Mouse (Mus musculus): Measurements from ENCODE around the gene Sidt2.
A peak's percentile ranks its signal among the peaks of the same experiment; 100 is the strongest.

Gene Sidt2

DNA sequence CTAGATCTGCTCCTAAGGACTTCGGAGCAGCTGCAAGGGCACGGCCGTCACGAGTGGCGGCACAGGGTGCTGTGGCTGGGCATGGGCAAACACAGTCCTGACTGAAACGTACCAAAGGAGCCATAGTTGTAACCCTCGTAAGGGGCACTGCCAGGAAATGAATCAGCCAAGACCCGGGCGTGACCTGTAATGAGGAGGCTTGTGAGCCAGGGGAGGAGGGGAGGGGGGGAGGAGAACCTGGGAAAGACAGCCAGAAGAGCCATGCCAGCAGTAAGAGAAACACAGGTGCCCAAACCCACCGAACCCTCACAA is 8.2 kb downstream of the Sidt2 start:
- DNase-seq (ENCODE audit: low spot score), result no peak

DNA sequence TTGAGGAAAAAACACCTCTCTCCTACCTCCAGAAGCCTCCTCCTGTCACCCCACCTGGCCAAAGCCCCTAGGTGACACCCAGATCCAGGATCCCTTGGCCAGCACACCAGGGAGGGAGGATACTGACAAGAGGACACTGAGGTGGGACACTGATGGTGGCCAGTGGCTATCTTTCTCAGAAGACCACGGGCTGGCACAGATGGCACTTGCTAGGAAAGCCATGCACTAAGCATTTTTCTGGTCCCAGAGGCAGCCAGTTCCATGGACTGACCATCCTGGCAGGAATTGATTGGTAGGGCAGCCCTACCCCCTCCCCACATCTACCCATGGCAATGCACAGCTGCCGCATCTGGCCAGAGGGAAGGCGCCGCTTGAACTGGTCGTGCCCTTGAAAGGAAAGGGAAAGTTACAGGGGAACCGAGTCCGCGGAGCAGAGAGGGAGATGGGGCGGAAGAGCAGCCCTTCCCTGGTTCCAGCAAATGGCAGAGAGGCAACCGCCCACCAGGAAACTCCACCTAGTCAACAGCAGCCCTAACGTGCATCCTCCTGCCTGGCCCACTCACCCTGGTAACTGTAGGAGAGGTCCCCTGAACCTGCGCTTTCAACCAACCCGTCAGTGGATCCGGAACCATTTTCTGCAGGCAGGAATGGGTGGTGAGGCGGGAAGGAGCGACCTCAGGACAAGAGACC is 8.7 kb downstream of the Sidt2 start:
- no peak for DNase-seq (ENCODE audit: low spot score)

DNA sequence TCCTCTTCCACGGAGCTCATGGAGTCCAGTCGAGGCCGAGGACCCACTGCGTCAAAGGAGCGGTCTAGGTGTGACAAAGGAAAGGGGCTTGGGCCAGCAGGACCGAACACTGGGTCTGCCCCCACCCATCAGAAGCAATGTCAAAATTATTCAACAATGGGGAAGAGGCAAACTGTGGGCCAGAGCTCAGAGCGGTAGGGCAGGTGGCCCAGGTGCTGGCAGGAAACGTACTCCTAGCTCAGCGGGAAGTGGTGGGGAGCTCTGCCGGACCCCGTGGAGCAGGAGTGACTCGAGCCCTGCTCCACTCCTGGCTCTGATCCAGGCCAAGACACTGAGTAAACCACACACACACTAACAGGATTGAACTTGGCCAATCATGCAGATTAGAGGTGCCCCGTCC is 9.3 kb downstream of the Sidt2 start:
- DNase-seq (ENCODE audit: low spot score), result no peak

DNA sequence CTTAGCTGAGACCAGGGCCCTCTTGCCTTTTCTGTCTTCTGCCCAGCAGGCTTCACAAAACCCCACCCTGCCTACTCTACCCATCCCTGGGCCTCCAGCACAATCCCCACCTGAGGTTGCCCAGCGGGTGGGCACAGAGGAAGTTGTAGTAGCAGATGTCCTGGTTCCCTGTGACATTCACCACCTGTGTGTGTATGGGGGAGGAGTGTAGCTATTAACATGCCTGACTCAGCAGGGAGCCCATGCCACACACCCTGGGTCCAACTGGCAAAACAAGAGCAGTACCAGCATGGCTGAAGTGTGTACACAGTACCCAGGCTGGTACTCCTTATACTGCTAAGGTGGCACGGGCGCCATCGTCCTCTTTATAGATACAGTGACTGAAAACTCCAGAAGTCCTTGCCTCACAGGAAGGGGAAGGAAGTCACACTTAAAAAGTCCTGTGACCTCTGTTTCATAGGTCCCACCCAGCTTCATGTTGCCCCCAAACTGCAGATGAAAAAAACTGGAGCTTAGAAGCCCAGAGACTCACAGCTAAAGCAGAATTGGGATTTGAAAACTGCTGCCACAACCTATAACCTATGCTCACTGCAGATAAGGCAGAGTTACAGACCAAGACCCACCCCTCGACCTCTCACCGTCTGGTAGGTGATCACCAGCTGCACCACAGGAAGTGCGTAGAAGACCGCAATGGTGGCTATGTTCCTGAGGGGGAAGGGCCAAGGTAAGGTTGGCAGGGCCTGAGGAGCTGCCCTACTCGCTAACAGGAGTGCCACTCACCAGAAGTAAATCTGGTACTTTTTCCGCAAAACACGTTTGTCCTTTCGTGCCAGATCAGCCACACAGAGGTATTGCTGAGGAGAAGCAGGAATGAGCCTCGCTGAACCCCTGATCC is 10.3 kb downstream of the Sidt2 start:
- DNase-seq (ENCODE audit: low spot score), result no peak

DNA sequence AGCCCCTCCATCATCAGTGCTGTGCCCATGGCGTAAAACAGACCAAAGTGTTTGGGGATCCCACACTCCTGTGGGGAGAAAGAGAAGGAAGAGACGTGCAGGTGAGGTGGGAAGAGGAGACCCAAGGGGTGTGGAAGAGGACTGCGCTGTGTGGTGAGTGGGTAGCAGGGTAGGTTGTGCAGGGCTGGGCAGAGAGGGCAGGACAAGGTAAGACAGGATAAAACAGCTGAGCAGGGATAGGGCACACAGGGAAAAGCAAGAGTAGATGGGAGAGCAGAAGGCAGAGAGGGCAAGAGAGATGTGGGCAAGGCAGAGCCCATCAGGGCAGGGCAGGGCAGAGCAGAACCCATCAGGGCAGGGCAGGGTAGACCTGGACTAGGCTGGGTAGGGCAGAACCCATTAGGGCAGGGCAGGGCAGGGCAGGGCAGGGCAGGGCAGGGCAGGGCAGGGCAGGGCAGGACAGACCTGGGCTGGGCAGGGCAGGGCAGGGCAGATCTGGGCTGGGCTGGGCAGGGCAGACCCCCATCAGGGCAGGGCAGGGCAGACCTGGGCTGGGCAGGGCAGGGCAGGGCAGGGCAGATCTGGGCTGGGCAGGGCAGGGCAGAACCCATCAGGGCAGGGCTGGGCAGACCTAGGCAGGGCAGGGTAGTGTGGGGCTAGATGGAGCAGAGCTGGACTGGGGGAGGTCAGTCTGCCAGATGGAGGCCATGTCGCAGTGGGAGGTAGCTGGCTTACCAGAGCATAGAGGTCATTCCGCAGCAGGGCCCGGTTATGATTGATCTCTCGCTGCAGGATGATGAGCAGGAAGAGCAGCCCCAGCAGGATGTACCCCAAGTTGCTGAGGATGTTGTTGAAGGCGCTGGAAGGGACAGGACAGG is 11.2 kb downstream of the Sidt2 start:
- no peak for DNase-seq (ENCODE audit: low spot score)

DNA sequence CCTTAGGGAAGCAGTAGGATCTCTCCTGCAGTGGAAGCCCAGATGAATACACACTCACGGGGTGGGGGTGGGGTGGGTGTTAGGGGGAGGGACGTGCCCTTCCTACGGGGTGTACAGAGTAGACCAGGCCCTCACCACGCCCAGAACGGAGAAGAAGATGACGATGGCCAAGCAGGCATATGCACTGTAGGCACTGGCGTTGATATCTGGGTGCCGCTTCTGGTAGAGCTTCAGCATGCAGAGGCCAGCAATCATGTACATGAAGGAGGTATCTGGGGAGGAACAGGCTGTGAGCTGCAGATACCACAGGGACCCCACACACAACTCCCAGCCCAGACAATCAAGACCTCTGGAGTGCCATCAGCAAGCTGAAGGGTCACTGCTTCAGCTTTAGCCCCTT is 12.1 kb downstream of the Sidt2 start:
- peak; percentile 35 for DNase-seq (ENCODE audit: low spot score)

DNA sequence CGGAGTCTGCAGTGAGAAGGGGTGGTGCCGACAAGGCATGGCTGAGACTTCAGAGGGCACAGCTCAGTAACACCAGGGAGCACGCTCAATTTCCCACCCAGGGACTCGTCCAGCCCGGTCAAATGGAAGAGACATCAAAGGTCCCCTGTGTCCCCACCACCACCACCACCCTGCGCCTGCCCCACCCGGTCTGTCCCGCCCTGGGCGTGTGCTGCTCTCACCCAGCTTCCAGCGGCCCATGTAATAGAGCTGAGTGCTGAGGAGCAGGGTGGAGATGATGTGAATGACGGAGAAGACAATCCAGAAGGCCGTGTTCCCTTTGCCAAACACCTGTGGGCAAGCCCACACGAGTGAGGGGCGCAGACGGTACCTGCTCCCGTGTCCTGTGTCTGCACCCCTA is 12.6 kb downstream of the Sidt2 start:
- no peak for DNase-seq (ENCODE audit: low spot score)

DNA sequence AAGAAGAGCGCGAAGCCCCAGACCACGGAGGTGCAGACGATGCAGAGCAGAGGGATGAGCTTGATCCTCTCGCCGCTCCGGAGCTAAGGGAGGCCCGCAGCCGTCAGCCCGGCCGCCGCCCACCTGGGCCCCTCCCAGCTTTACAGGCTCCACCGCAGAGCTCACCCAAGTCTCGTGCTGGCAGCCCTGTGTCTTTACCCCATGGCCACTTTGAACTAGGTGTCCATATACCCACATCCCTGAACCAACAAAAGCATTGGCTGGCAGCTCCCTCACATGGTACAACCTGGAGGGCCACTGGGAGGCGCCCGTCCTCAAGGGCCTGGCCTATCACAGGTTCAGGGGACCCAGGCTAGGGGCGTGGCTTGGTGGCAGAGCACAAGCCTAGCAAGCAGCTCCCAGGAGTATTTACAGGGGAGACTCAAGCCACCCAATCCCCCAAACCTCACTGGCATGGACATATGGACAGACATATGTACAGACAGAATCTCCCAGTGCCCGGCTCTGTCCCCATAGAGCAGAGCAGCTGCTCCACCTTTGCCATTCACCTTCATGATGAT is 13.6 kb downstream of the Sidt2 start:
- peak; percentile 50 for DNase-seq (ENCODE audit: low spot score)

DNA sequence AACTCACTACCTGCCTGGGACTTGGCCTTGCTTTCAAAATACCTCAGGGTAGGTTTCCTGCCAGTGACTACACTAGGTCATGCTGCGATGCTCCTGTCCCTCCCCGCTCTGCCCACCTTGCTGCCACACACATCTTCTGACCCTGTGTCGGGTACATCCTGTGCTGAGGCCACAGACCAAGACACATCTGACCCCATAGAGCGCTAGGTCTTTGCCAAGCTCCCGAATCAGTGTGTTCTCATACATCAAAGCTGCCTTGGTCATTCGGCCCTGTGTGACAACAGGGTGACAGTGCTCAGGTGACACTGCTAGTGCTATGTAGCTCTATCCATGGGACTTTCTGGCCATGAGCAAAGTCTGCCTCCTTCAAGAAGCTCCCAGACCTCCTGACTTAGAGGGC is 15.3 kb downstream of the Sidt2 start:
- DNase-seq (ENCODE audit: low spot score), result no peak

DNA sequence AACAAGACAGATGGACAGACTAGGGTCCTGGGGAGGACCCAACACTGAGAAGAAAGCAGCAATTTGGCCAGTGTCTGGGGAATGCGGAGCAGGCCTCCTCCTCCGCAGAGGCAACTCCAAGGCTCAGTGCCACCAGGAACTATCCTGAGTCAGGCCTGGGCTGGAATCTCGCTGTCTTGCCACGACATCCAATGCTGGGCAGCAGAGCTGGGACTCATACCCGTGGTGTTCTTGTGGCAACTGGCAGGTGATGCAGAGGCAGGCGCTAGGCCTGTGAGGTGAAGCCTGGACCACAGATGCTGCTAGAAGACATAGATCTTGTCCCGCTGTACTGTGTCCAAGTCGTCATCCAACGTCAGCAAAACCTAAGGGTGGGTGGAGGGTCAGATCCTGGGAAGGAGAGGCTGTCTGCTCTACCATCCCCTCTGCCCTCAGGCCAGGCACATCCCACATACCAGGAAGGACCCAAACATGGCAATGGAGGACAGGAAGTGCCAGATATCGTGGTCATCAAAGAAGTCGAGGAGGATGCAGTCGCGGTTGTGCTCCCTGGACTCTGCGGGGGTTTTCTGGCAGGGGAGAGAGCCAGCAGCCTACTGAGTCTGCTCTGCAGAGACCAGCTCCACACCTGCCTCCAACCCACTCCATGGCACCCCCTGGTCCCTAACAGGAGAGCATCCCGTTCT is 16.0 kb downstream of the Sidt2 start:
- DNase-seq (ENCODE audit: low spot score), result no peak

DNA sequence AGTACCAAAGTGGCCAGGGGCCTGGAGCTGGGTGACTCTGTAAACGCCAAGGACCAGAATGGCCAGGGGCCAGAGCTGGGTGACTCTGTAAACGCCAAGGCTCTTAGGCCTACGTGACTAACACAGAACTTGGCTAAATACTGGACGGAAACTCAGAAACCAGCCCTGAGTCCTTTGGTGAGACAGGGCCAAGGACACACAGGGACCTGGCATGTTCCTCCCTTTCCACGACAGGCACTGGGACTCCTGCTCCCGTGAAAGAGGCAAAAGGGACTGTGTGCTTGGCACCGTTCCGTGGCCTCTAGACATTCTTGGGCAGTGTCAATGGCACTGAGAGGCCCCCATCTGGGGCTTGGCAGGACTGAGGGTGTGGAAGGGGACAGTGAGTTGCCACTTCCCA is 17.0 kb downstream of the Sidt2 start:
- DNase-seq (ENCODE audit: low spot score), result no peak

DNA sequence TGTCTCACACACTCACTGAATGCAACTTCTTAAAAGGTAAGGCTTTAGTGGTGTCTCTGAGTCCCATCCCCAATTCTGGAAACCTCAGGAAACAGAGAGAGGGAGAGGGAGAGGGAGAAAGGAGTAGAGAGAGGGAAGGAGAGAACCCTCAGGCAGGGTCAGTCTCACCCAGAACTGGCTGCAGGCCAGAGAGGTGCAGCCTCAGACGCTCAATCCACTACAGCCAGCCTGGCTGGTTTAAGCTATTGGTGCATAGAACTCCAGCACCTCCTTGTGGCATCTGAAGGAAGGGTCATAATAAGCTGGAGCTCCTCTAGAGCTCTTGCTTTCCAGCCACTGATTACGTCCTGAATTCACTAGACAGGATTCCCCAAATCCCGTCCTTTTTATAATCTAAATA is 18.2 kb downstream of the Sidt2 start:
- peak; percentile 49 for DNase-seq (ENCODE audit: low spot score)

DNA sequence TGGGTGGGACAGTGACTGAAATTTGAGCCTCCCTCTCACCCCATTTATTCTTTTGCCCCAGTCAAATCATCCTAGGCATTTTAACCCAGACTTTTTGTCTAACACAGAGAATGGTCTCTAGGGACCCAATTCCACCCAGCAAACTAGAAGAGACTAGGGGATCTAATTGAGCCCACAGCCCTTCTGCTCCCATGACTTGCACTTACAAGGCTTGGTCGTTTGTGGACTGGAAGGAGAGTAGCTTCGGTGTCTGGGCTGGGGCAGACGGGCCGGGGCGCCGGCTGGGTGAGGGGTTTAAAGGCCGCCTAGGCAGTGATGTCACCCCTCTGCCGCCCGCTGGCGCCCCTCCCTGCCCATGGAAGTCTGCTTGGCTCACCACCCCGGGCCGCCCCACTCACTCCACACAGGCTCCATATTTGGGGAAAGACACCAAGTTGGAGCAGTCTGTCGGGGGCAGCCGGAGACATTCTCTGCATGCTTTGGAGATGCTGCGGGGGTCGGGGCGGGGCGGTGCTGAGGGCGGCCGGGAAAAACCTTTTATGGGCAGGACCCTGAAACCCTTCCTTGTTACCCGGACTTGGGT is 19.3 kb downstream of the Sidt2 start, which contains the start of gene Tagln:
Tagln (minus strand) TSS at position 431 of the 583 bp plus-strand sequence.
- no peak for DNase-seq (ENCODE audit: low spot score)

DNA sequence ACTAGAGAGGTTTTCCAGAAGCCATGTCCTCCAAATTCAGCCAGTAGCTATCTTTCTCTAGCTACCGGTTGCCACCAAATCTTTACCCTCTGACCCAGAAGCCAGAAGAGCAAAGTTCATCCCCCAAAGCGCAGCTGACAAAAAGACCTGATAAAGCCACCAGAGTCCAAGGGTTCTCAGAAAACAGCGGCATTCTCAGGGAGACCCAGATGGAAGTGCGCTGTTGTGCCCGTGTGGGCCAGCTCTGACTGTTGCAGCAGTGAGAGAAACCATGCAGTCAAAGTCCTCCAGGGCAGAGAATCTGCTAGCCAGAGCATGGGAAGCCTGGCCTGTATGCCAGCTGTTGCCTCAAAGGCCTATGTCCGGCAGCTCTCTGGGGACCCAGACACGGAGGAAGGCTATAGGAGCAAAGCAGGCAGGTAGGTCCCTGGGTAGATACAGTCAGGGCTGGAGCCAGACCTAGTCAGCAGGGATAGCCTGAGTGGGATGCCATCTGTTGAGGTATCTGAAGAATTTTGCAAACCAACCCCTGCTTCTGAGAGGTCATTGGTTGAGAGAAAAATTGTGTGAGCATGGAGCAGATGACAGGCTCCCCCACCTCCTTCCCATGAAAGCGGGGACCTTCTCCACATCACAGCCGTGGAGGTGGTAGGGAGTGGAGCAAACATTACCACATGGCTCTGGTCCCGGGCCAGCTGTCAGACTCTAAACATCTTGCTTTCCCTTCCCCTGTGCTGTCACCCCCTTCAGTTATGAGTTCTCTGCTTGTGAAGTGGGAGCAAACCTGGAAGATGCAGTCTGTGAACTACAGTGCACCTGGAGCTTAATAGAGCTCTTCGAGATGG is 22.3 kb downstream of the Sidt2 start:
- no peak for DNase-seq (ENCODE audit: low spot score)

DNA sequence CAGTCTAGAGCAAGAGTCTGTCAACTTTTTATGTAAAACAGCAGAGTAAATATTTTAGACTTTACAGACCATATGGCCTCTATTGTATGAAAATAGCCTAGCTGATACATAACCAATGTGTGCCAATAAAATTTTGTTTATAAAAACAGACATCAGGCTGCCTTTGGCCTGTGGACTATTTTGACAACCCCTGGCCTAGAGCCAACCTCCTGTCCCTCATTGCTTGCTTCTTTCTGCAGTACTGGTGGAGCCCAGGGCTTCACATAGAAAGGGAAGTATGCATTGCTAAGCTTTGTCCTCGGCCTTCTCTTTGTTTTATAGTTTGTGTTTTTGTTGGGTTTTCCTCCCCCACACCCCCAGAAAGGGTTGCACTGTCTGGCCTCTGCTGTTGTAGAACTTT is 23.1 kb downstream of the Sidt2 start:
- no peak for DNase-seq (ENCODE audit: low spot score)

DNA sequence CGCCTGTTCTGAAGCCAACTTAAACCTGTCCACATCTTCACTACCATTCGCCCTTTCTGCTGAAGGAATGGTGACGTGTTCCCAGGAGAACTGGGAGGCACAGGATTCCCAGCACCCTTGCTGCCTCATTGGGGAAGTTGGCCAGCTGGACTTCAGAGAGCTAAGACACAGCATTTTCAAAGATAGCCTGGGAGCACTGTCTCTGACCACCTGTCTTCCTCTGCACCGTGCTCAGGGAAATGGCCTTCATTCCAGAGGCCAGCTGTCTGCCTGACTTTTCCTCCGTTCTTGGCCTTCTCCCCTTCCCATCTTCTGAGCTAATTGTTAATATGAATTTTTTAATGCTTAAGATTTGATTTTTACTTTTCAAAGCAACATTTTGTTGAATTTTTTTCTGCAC is 25.8 kb downstream of the Sidt2 start:
- no peak for DNase-seq (ENCODE audit: low spot score)

DNA sequence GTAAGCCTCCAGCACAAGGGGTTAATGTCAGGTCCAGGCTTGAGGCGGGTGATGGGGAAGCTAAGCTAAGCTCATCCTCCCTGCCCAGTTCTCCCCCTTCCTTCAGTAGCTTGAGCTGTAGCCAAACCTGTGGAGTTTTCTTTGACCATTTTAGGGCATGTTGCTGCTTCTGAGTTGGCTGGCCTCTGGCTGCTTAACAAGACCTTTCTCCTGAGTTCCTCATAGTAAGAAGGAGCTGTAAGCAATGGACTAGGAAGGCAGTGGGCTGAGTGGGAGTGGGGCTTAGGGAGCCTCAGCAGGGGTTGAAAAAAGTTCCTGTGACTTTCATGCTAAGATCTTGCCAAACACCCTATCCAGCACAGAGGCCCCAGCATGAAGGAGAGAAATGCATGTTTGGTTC is 35.2 kb downstream of the Sidt2 start:
- DNase-seq (ENCODE audit: low spot score), result no peak

DNA sequence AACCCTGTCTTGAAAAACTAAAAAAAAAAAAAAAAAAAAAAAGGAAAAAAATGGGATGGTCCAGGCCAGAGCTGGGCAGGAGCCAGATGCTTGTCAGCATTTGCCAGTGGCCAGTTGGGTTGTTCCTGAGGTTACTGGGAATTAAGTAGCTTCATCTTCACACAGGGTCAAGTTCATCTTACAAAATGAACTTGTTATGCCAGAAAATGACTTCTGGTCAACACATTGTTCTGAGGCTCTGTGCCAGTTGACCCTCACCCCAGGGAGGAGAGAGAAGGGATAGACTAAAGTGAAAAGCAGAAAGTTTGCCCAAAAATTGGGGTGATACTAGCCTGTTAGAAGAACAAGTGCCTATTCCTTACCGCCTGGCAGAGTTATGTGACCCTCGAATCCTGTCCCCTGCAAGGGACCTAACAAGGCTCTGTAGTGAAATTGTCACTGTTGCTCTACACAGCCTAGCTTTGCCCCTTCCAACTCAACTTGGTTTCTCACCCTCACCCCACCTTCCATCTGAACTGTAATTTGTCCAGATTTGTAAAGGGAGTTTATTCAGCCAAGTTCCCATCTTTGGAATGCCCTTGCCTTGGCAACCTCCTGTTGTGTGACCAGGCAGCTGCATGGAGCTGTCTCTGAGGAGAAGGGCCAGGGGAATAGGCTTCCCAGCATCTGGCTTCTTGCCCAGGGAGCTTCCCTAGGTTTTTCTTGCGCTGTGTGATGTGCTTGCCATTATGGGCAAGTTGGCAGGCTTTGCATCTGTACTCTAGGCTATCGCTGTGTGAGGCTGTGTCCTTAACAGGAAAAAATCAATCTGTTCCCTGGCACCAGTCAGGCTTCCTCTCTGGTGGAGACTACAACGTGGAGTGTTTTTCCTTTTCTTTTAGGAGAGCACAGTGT is 37.8 kb downstream of the Sidt2 start:
- DNase-seq (ENCODE audit: low spot score), result no peak

DNA sequence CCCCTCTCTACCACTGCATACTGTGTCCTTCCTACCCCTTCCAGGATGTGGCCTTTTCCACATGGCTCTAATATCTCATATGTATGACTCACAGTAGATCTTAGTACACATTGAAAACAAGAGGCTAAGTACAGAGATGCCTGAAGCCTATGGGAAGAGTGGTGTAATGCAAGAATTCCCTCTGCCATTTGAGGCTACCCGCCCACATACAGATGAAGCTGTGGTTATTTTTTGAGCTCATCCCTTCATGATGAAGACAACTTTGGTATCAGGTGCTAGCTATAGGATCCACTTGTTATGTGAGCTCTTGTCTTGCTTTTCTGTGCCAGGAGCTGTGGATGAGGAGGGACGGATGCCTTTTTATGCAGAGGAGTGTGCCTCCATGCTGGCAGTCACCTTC is 39.4 kb downstream of the Sidt2 start:
- DNase-seq (ENCODE audit: low spot score), result no peak

Measured in c-Kit-positive CD71-positive TER-119-positive erythroid progenitor cells, embryonic 14.5 days (primary cell).